Mouse (Mus musculus) brain, embryonic 14.5 days (tissue): ENCODE measurements around the gene Olfr820.
"Not testable (repeated sequence)": the region's sequence is repeated elsewhere in the genome, so short reads cannot be mapped to it uniquely, and the experiment has no call there.

Experiments used
- CTCF ChIP-seq: fragments of 200-500 bp; IDR thresholded peaks from 2 replicates; pipeline ENCODE4 v1.5.1; 2012; ENCODE audit warnings: inconsistent platforms, mild to moderate bottlenecking, moderate library complexity, borderline replicate concordance; ENCODE audit not compliant: insufficient read depth, insufficient read length; ENCODE audit errors: extremely low read depth
- POLR2A ChIP-seq: fragments of 200-500 bp; IDR thresholded peaks from 2 replicates; pipeline ENCODE4 v1.6.1; 2012; ENCODE audit warnings: mild to moderate bottlenecking, inconsistent platforms, borderline replicate concordance; ENCODE audit not compliant: poor library complexity, insufficient read depth, insufficient read length, severe bottlenecking; ENCODE audit errors: extremely low read depth

GRCm38 (mm10) chr10:129984962-129985361 lies 27.5 kb upstream of the Olfr820 start, which contains the start of gene Gm10310:
- not testable (repeated sequence) for TF ChIP-seq POLR2A, CTCF
